Mouse (Mus musculus) lung, postnatal 0 days (tissue): Measurements from ENCODE around the gene Bax.

Experiments used
- CTCF ChIP-seq: IDR thresholded peaks from 2 replicates; pipeline ENCODE4 v1.5.1; 2016; ENCODE audit warnings: antibody characterized with exemption, mild to moderate bottlenecking
- EP300 ChIP-seq: IDR thresholded peaks from 2 replicates; pipeline ENCODE4 v1.6.1; 2016; ENCODE audit warnings: antibody characterized with exemption, mild to moderate bottlenecking, control low read depth

- TF ChIP-seq EP300 (no peak), CTCF (no peak)
These were observed 9.8 kb upstream of the Bax start for GRCm38 (mm10) chr7:45476453-45476852.
